Mouse (Mus musculus) MEL (cell line): ENCODE measurements around the gene Fsip1. TPM values are rescaled to one million over a fixed set of nuclear protein-coding genes. Genes with fewer than 3 reads are reported as not detected.

Source experiments
- DNase-seq: peaks from one replicate; pipeline ENCODE4 v3.0.0; 2011; ENCODE audit warnings: low read depth, low spot score
- H3K27ac ChIP-seq: 2 replicates; pipeline ENCODE4 v1.5.1; 2012; ENCODE audit warnings: low read depth, mild to moderate bottlenecking, control low read depth, low read length, moderate library complexity; ENCODE audit not compliant: control insufficient read depth
- H3K27me3 ChIP-seq, 2 experiments: fragments of 150-350 bp in 1 of 2; sonication (generic) in 1 of 2; 2 replicates each; pipeline ENCODE4 v1.6.1; 2012; ENCODE audit warnings: low read length in 2 of 2, mild to moderate bottlenecking in 2 of 2, improper control_type of control experiment in 1 of 2, moderate library complexity in 1 of 2; ENCODE audit not compliant: insufficient read depth in 2 of 2, control insufficient read depth in 1 of 2
- H3K36me3 ChIP-seq, 2 experiments: 2 replicates each; pipeline ENCODE4 v1.6.1; 2012 to 2014; ENCODE audit warnings: low read length in 2 of 2, improper control_type of control experiment in 1 of 2, inconsistent platforms in 1 of 2, mild to moderate bottlenecking in 1 of 2; ENCODE audit not compliant: insufficient read depth in 2 of 2, control insufficient read depth in 1 of 2
- H3K4me1 ChIP-seq, 2 experiments: fragments of 150-350 bp in 1 of 2; sonication (generic) in 1 of 2; 2 replicates each; pipeline ENCODE4 v1.6.1; 2012; ENCODE audit warnings: low read length in 2 of 2, improper control_type of control experiment in 1 of 2, mild to moderate bottlenecking in 1 of 2; ENCODE audit not compliant: insufficient read depth in 2 of 2, control insufficient read depth in 1 of 2
- H3K4me3 ChIP-seq, 2 experiments: fragments of 150-350 bp in 1 of 2; sonication (generic) in 1 of 2; 2 replicates each; pipeline ENCODE4 v1.5.1; 2012; ENCODE audit warnings: low read depth in 2 of 2, low read length in 2 of 2, mild to moderate bottlenecking in 2 of 2, moderate library complexity in 2 of 2, control low read depth in 1 of 2, improper control_type of control experiment in 1 of 2; ENCODE audit not compliant: control insufficient read depth in 1 of 2, insufficient read depth in 1 of 2
- H3K79me2 ChIP-seq: 2 replicates; pipeline ENCODE4 v1.6.1; 2012; ENCODE audit warnings: mild to moderate bottlenecking, low read length, moderate library complexity; ENCODE audit not compliant: control insufficient read depth, poor library complexity, insufficient read depth
- H3K9ac ChIP-seq: 2 replicates; pipeline ENCODE4 v1.6.1; 2012; ENCODE audit warnings: low read depth, mild to moderate bottlenecking, control low read depth, low read length, moderate library complexity; ENCODE audit not compliant: control insufficient read depth, poor library complexity, severe bottlenecking
- H3K9me3 ChIP-seq: fragments of 150-350 bp; sonication (generic); replicated peaks from 2 replicates; pipeline ENCODE4 v1.6.1; 2012; ENCODE audit warnings: mild to moderate bottlenecking, low read length, improper control_type of control experiment, moderate library complexity; ENCODE audit not compliant: insufficient read depth
- ELF1 ChIP-seq: IDR thresholded peaks from 2 replicates; pipeline ENCODE4 v1.6.1; 2014; ENCODE audit warnings: low read depth, mild to moderate bottlenecking, inconsistent platforms, low read length, improper control_type of control experiment, moderate library complexity
- ETS1 ChIP-seq: IDR thresholded peaks from 2 replicates; pipeline ENCODE4 v1.6.1; 2012; ENCODE audit warnings: low read depth, mild to moderate bottlenecking, inconsistent platforms, low read length, improper control_type of control experiment, moderate library complexity
- GATA1 ChIP-seq: IDR thresholded peaks from 2 replicates; pipeline ENCODE4 v1.6.1; 2011; ENCODE audit warnings: low read depth, low read length, improper control_type of control experiment
- HCFC1 ChIP-seq: IDR thresholded peaks from 2 replicates; pipeline ENCODE4 v1.6.1; 2012; ENCODE audit warnings: low read depth, mild to moderate bottlenecking, inconsistent platforms, low read length, improper control_type of control experiment, moderate library complexity
- KAT2A ChIP-seq: conservative IDR thresholded peaks from 2 replicates; pipeline ENCODE4 v1.6.1; 2012; ENCODE audit warnings: low read depth, low read length, improper control_type of control experiment, inconsistent platforms
- NELFE ChIP-seq: IDR thresholded peaks from 2 replicates; pipeline ENCODE4 v1.6.1; 2011; ENCODE audit warnings: low read depth, low read length, improper control_type of control experiment
- POLR2AphosphoS2 ChIP-seq: IDR thresholded peaks from 2 replicates; pipeline ENCODE4 v1.6.1; 2011; ENCODE audit warnings: low read length, improper control_type of control experiment
- RAD21 ChIP-seq: IDR thresholded peaks from 2 replicates; pipeline ENCODE4 v1.6.1; 2011; ENCODE audit warnings: mild to moderate bottlenecking, low read depth, low read length, improper control_type of control experiment
- TBP ChIP-seq: IDR thresholded peaks from 2 replicates; pipeline ENCODE4 v1.8.0; 2011; ENCODE audit warnings: low read depth, low read length, improper control_type of control experiment
- UBTF ChIP-seq: IDR thresholded peaks from 2 replicates; pipeline ENCODE4 v1.6.1; 2012; ENCODE audit warnings: low read depth, mild to moderate bottlenecking, inconsistent platforms, low read length, improper control_type of control experiment, moderate library complexity, borderline replicate concordance; ENCODE audit not compliant: insufficient read depth
- USF1 ChIP-seq: IDR thresholded peaks from 2 replicates; pipeline ENCODE4 v1.6.1; 2014; ENCODE audit warnings: low read depth, mild to moderate bottlenecking, inconsistent platforms, low read length, improper control_type of control experiment, moderate library complexity
- USF2 ChIP-seq, 2 experiments: IDR thresholded peaks; 2 replicates each; pipeline ENCODE4 v1.6.1; 2011 to 2012; ENCODE audit warnings: improper control_type of control experiment in 2 of 2, low read length in 2 of 2, borderline replicate concordance in 1 of 2, inconsistent platforms in 1 of 2, low read depth in 1 of 2, mild to moderate bottlenecking in 1 of 2; ENCODE audit not compliant: insufficient read depth in 1 of 2
- ZC3H11A ChIP-seq: IDR thresholded peaks from 2 replicates; pipeline ENCODE4 v1.6.1; 2012; ENCODE audit warnings: low read depth, mild to moderate bottlenecking, inconsistent platforms, low read length, improper control_type of control experiment
- polyA plus RNA-seq, 2 experiments: library from polyadenylated mRNA; stranded (reverse) in 1 of 2; unstranded in 1 of 2; fragments of >175 nt in 1 of 2; fragments of >200 nt in 1 of 2; gene quantifications; 2 replicates each; pipeline versions ENCODE4 v1.2.1 to v1.2.4; 2012; ENCODE audit warnings: low replicate concordance in 2 of 2, low read depth in 1 of 2; ENCODE audit not compliant: insufficient read length in 2 of 2, insufficient read depth in 1 of 2, missing spikeins in 1 of 2
- total RNA-seq: library from RNA; depleted of rRNA; stranded (reverse); fragments of 300-350 nt; gene quantifications from 2 replicates; pipeline ENCODE4 v1.2.3, GENCODE M21; 2012

The Fsip1 gene
- total and polyA plus RNA-seq, 3 experiments = not detected

DNA sequence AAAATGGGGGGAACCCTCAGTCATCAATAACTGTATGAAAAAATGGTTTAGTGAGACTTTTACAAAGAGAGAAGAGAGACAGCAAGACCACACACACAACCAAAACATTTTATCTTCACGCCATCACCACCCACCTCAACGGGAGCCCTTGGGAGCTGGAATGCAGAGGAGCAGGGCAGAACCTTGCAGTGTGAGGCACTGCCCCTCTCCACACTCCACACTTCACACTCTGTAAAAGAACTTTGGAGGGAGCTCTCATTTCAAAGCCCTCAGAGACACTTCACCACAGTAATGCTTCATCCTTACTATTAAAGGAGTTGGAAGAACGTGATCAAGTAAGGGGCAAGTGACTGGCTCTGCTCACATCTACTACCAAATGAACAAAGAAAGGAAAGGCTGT lies 26.2 kb downstream of the Fsip1 start:
- Histone ChIP-seq H3K4me1 (no peaks in the 10 kb centered on the region), H3K4me3 (no peak overlapping the region), H3K27me3 (no peaks in the 10 kb centered on the region), H3K36me3 (no peaks in the 10 kb centered on the region), H3K27ac (no peak overlapping the region), H3K9me3 (no peaks in the 10 kb centered on the region), H3K9ac (no peak overlapping the region), H3K79me2 (no peaks in the 10 kb centered on the region)
- TF ChIP-seq ETS1 (no peak), HCFC1 (no peak), UBTF (no peak), ZC3H11A (no peak)
- DNase-seq = no peak

DNA sequence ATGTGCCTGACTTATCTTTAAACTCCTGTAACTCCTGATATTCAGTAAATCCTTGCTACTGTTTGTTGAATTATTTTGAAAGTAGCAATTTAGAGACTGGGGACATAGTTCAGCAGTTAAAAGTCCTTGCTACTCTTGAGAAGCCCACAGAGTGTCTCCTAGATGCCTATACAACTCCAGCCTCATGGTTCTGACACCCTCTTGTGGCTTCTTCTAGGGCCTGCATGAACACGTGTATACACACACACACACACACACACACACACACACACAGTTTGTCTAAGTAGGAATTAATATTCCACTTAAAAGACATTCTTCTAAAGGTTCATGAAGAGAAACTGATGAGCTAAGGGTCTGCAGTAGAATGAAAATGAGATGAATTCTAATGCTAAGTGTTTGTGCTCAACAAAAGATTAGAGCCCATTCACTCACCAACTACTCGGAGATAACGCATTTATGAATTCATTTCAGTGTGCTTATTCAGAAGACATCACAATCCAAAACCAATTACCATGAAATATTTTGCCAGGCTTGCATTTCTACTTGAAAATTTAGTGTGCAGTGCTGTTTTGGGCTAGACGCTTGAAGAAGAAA lies 28.2 kb downstream of the Fsip1 start:
- Histone ChIP-seq H3K9me3 (no peaks in the 10 kb centered on the region), H3K79me2 (no peaks in the 10 kb centered on the region), H3K9ac (no peak overlapping the region), H3K27me3 (peaks cover 0 to 2% of the 10 kb centered on the region in 2 experiments; a peak in 1 of 4 replicates), H3K4me1 (no peaks in the 10 kb centered on the region), H3K4me3 (no peak overlapping the region), H3K36me3 (no peaks in the 10 kb centered on the region), H3K27ac (no peak overlapping the region)
- TF ChIP-seq KAT2A (no peak), ELF1 (no peak), GATA1 (no peak), TBP (no peak), USF1 (no peak), HCFC1 (no peak), RAD21 (no peak), POLR2AphosphoS2 (no peak), ZC3H11A (no peak), USF2 (IDR thresholded peaks at IDR 0.05; ENCODE audit: borderline replicate concordance in 1 of 2, insufficient read depth in 1 of 2, low read depth in 1 of 2, low read length in 2 of 2) (no peak), NELFE (no peak), UBTF (no peak)
- DNase-seq = no peak
